Mouse (Mus musculus) heart, adult 2 months (tissue): ENCODE measurements at regions not wholly inside any gene's neighbourhood (a gene's known extent, or its start where the extent isn't known, plus 50 kb on each side); places are given as distances from the start of the nearest gene placed in this dataset.
A peak's percentile ranks its signal among the peaks of the same experiment; 100 is the strongest.

ENCODE experiments used
- DNase-seq, 2 experiments: peaks; one replicate each; pipeline ENCODE4 v3.0.0; 2021
- H3K27ac ChIP-seq: fragments of 200-600 bp; 2 replicates; pipeline ENCODE4 v1.8.1; 2022
- H3K27me3 ChIP-seq: fragments of 200-500 bp; 2 replicates; pipeline ENCODE4 v1.6.1; 2012; ENCODE audit warnings: mild to moderate bottlenecking, low read length, inconsistent platforms, mixed read lengths; ENCODE audit not compliant: control insufficient read depth, insufficient read depth
- H3K36me3 ChIP-seq: fragments of 200-500 bp; 2 replicates; pipeline ENCODE4 v1.6.1; 2012; ENCODE audit warnings: low read length, inconsistent platforms; ENCODE audit not compliant: control insufficient read depth, insufficient read depth
- H3K4me1 ChIP-seq: fragments of 200-500 bp; 2 replicates; pipeline ENCODE4 v1.6.1; 2011; ENCODE audit warnings: low read length; ENCODE audit not compliant: control insufficient read depth, insufficient read depth
- H3K4me3 ChIP-seq: fragments of 200-600 bp; 2 replicates; pipeline ENCODE4 v1.8.1; 2022
- H3K79me2 ChIP-seq: fragments of 200-500 bp; replicated peaks from 2 replicates; pipeline ENCODE4 v1.6.1; 2012; ENCODE audit warnings: mild to moderate bottlenecking, inconsistent platforms, low read length, moderate library complexity, mixed read lengths; ENCODE audit not compliant: control insufficient read depth, insufficient read depth
- H3K9ac ChIP-seq: fragments of 200-500 bp; 2 replicates; pipeline ENCODE4 v1.6.1; 2012; ENCODE audit warnings: low read depth, mild to moderate bottlenecking, control low read depth, inconsistent platforms, low read length, mixed read lengths
- CTCF ChIP-seq: fragments of 200-600 bp; IDR thresholded peaks from 2 replicates; pipeline ENCODE4 v1.8.1; 2022; ENCODE audit warnings: antibody characterized with exemption, mild to moderate bottlenecking, moderate library complexity
- EP300 ChIP-seq: fragments of 200-500 bp; IDR thresholded peaks from 2 replicates; pipeline ENCODE4 v1.6.1; 2011; ENCODE audit warnings: low read depth, low read length, control low read depth; ENCODE audit not compliant: insufficient read depth
- POLR2A ChIP-seq: fragments of 200-500 bp; IDR thresholded peaks from 2 replicates; pipeline ENCODE4 v1.6.1; 2011; ENCODE audit warnings: mild to moderate bottlenecking, low read depth, low read length, control low read depth; ENCODE audit not compliant: insufficient read depth
- WGBS: fragments of 180-500 bp; shearing (Covaris S2); methylation state at CpG from one replicate; pipeline ENCODE4 v1.1.7; 2018; 5-methylcytosine and 5-hydroxymethylcytosine counted together
- intact Hi-C: fragments of 180-260 bp; cut with DNase I; formaldehyde crosslinking; loops from one replicate; pipeline ENCODE4 v1.15.1; 2025

- Histone ChIP-seq H3K9ac (no peak overlapping the region), H3K4me1 (no peaks in the 10 kb centered on the region), H3K27me3 (no peaks in the 10 kb centered on the region), H3K79me2 (no peaks in the 10 kb centered on the region), H3K4me3 (no peak overlapping the region), H3K27ac (no peak overlapping the region), H3K36me3 (no peaks in the 10 kb centered on the region)
- 82% methylated on average over 6 of the region's 6 CpGs for WGBS
- intact Hi-C loops, result no loop called here
- DNase-seq, result no peak
- no peak for TF ChIP-seq CTCF
- no peak for TF ChIP-seq POLR2A
- TF ChIP-seq EP300, result no peak
Observed at GRCm38 (mm10) chr4:55166266-55166665, 183.6 kb upstream of the Rad23b start.

GRCm38 (mm10) chr4:55169063-55169462, 180.8 kb upstream of the Rad23b start:
- H3K4me3 ChIP-seq, result no peak overlapping the region
- intact Hi-C loops, result no loop called here

GRCm38 (mm10) chr4:55172334-55172891, 177.4 kb upstream of the Rad23b start:
- peak in 1 of 2 experiments; percentile 17 for DNase-seq
- 53% methylated on average over 6 of the region's 6 CpGs for WGBS
- Histone ChIP-seq H3K4me3 (no peak overlapping the region), H3K4me1 (peaks cover 2% of the 10 kb centered on the region; the same call in 1 of the 2 replicates), H3K27ac (no peak overlapping the region), H3K36me3 (no peaks in the 10 kb centered on the region), H3K9ac (no peak overlapping the region), H3K27me3 (no peaks in the 10 kb centered on the region), H3K79me2 (no peaks in the 10 kb centered on the region)
- TF ChIP-seq EP300 (no peak), POLR2A (no peak), CTCF (no peak)
- intact Hi-C loops, result no loop called here

More at GRCm38 (mm10) chr4:55169063-55169462, 180.8 kb upstream of the Rad23b start:
- 65% methylated on average over 7 of the region's 7 CpGs for WGBS
- Histone ChIP-seq H3K27ac (no peak overlapping the region), H3K9ac (no peak overlapping the region), H3K4me1 (peaks cover 2% of the 10 kb centered on the region; the same call in 1 of the 2 replicates), H3K79me2 (no peaks in the 10 kb centered on the region), H3K27me3 (no peaks in the 10 kb centered on the region), H3K36me3 (no peaks in the 10 kb centered on the region)
- no peak for DNase-seq
- TF ChIP-seq EP300 (no peak), CTCF (no peak), POLR2A (no peak)

- intact Hi-C loops, result no loop called here
- no peak for DNase-seq
- Histone ChIP-seq H3K27ac (no peak overlapping the region), H3K79me2 (no peaks in the 10 kb centered on the region), H3K36me3 (no peaks in the 10 kb centered on the region), H3K4me1 (peaks cover 2% of the 10 kb centered on the region; the same call in 1 of the 2 replicates), H3K4me3 (no peak overlapping the region), H3K27me3 (no peaks in the 10 kb centered on the region), H3K9ac (no peak overlapping the region)
- TF ChIP-seq CTCF, result no peak
- TF ChIP-seq EP300, result no peak
- no peak for TF ChIP-seq POLR2A
- WGBS, result 93% methylated on average over 3 of the region's 3 CpGs
Observed at GRCm38 (mm10) chr4:55176026-55176425, 173.8 kb upstream of the Rad23b start.

GRCm38 (mm10) chr4:55179456-55179855, 170.4 kb upstream of the Rad23b start:
- Histone ChIP-seq H3K36me3 (no peaks in the 10 kb centered on the region), H3K4me1 (no peaks in the 10 kb centered on the region), H3K9ac (no peak overlapping the region), H3K27me3 (no peaks in the 10 kb centered on the region), H3K27ac (no peak overlapping the region), H3K4me3 (no peak overlapping the region), H3K79me2 (no peaks in the 10 kb centered on the region)
- no peak for DNase-seq
- intact Hi-C loops, result no loop called here
- WGBS, result 65% methylated on average over 2 of the region's 2 CpGs
- no peak for TF ChIP-seq EP300
- TF ChIP-seq CTCF, result no peak
- TF ChIP-seq POLR2A, result no peak

- Histone ChIP-seq H3K36me3 (no peaks in the 10 kb centered on the region), H3K4me3 (no peak overlapping the region), H3K9ac (no peak overlapping the region), H3K4me1 (no peaks in the 10 kb centered on the region), H3K27me3 (no peaks in the 10 kb centered on the region), H3K27ac (no peak overlapping the region), H3K79me2 (no peaks in the 10 kb centered on the region)
- DNase-seq, result no peak
- TF ChIP-seq CTCF (no peak), EP300 (no peak), POLR2A (no peak)
- 73% methylated on average over 3 of the region's 3 CpGs for WGBS
- intact Hi-C loops, result no loop called here
Observed at GRCm38 (mm10) chr4:55183519-55183918, 166.3 kb upstream of the Rad23b start.
